Mouse (Mus musculus) midbrain, embryonic 14.5 days (tissue): Measurements from ENCODE around the gene Klhl41. TPM values are rescaled to one million over a fixed set of nuclear protein-coding genes. Genes with fewer than 3 reads are reported as not detected.

Experiments
- ATAC-seq: fragments of 200-750 bp; cut with Nextera tagmentation; 2 replicates; pipeline ENCODE4 v1.8.0; 2017; ENCODE audit warnings: moderate number of reproducible peaks, moderate library complexity; ENCODE audit not compliant: low FRiP score, low TSS enrichment
- DNase-seq: peaks from one replicate; pipeline ENCODE4 v3.0.0-alpha.2; 2015
- H3K27ac ChIP-seq: fragments of 300-500 bp; sonication (generic); replicated peaks from 2 replicates; pipeline ENCODE4 v1.5.1; 2014; ENCODE audit warnings: mild to moderate bottlenecking, low read depth, low read length, moderate library complexity
- H3K27me3 ChIP-seq: fragments of 300-500 bp; sonication (generic); 2 replicates; pipeline ENCODE4 v1.6.1; 2014; ENCODE audit warnings: low read length, control low read depth, mixed read lengths; ENCODE audit not compliant: control insufficient read depth, insufficient read depth
- H3K36me3 ChIP-seq: fragments of 300-500 bp; sonication (generic); 2 replicates; pipeline ENCODE4 v1.6.1; 2014; ENCODE audit warnings: low read length, control low read depth; ENCODE audit not compliant: control insufficient read depth, insufficient read depth
- H3K4me1 ChIP-seq: fragments of 300-500 bp; sonication (generic); 2 replicates; pipeline ENCODE4 v1.6.1; 2014; ENCODE audit warnings: mild to moderate bottlenecking, antibody characterized with exemption, low read length, control low read depth; ENCODE audit not compliant: control insufficient read depth, insufficient read depth
- H3K4me2 ChIP-seq: fragments of 300-500 bp; sonication (generic); 2 replicates; pipeline ENCODE4 v1.6.1; 2014; ENCODE audit warnings: mild to moderate bottlenecking, low read length, moderate library complexity
- H3K4me3 ChIP-seq: fragments of 300-500 bp; sonication (generic); replicated peaks from 2 replicates; pipeline ENCODE4 v1.5.1; 2014; ENCODE audit warnings: low read depth, low read length
- H3K9ac ChIP-seq: fragments of 300-500 bp; sonication (generic); replicated peaks from 2 replicates; pipeline ENCODE4 v1.6.1; 2014; ENCODE audit warnings: mild to moderate bottlenecking, low read length, moderate library complexity
- H3K9me3 ChIP-seq: fragments of 300-500 bp; sonication (generic); 2 replicates; pipeline ENCODE4 v1.6.1; 2016; ENCODE audit warnings: low read length, control low read depth, mixed read lengths; ENCODE audit not compliant: control insufficient read depth
- WGBS: fragments of 180-500 bp; shearing (Covaris S2); extraction: QIAGEN DNeasy Blood & Tissue Kit; methylation state at CpG from one replicate; pipeline ENCODE4 v1.1.7; 2014; 5-methylcytosine and 5-hydroxymethylcytosine counted together
- polyA plus RNA-seq: library from polyadenylated mRNA; unstranded; fragments of >200 nt; fragmentation: Nextera tagmentation; extraction: Ambion mirVana; gene quantifications from 2 replicates; pipeline ENCODE4 v1.2.1, GENCODE M21; 2014

Gene Klhl41
- polyA plus RNA-seq, 1 experiment from 2014 or later: 0.21 TPM

DNA sequence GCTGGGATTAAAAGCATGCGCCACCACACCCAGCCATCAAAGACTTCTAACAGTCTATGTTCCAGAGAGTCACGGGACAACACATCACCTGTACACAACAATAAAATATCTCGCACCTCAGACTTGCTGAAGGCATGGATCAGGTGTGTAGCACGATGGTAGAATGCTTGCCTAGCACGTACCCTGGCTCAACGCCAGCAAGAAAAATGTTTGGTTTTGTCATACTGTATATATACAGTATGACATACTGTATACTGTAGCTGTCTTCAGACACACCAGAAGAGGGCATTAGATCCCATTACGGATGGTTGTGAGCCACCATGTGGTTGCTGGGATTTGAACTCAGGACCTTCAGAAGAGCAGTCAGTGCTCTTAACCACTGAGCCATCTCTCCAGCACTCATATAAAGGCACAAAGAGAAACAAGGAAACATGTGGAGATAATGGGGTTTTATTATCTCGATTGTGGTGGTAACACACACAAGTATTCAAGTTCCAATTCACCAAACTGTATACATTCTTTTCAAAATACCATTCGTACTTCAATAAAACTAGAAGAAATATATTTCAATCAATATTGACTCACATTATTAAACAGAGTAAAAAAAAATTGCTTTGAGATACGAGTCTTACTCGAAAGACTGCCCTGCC is 24.8 kb upstream of the Klhl41 start:
- no peak for ATAC-seq
- no peaks in the 10 kb centered on the region for H3K36me3 ChIP-seq
- no peak overlapping the region for H3K4me3 ChIP-seq
- no peak for DNase-seq
- no peak overlapping the region for H3K27ac ChIP-seq
- H3K4me1 ChIP-seq: 0 out of 2 replicates have a peak, but pooled peaks cover 6% of the 10 kb centered on the region
- H3K9ac ChIP-seq: no peak overlapping the region
- H3K27me3 ChIP-seq: no peaks in the 10 kb centered on the region
- no peaks in the 10 kb centered on the region for H3K9me3 ChIP-seq
- 94% methylated on average over 11 of the region's 11 CpGs for WGBS
- H3K4me2 ChIP-seq: no peak overlapping the region

DNA sequence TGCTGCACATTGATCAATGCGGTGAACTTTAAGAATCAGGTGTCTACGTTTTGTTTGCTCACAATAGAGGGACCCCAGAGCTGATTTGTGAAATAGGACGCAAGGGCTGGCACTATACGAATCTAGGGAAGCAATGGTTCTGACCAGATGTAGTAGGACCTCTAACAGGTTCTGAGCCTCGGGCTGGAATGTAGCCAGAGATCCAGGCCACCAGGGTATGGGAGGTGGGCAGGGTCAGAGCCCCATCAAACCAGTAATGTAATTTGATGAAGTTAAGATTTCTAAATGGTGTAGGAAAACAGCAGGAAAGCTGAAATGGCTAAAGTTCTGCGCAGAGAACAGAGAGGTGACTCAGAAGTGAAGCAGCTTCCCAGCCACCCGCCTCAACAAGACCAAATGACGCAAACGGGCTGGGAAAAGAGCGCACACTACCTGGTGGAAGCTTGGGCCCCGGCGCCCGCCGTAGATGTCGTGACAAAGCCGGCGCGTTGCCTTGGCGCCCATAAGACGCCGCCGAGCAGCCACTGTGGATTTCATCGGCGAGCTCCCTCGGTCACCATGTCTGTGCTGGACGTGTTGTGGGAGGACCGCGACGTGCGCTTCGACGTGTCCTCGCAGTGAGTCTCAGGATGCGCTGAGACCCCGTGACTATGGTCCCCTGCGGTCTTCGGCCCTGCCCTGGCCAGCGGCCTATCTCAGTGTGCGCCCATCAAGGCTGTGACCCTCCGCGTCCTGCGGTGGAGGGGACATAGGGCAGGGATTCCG is 23.0 kb upstream of the Klhl41 start, which contains the start of gene Bbs5:
Bbs5 (plus strand) TSS at position 446 of the 765 bp plus-strand sequence.
- no peaks in the 10 kb centered on the region for H3K9me3 ChIP-seq
- H3K4me3 ChIP-seq: peak within 1 kb of the TSS; percentile 72
- peak within 1 kb of the TSS; percentile 14; the same call in 1 of the 2 replicates for H3K27ac ChIP-seq
- 0 out of 2 replicates have a peak, but pooled peaks cover 6% of the 10 kb centered on the region for H3K4me1 ChIP-seq
- peak within 1 kb of the TSS; percentile 66 for H3K9ac ChIP-seq
- peak within 1 kb of the TSS; percentile 67 for H3K4me2 ChIP-seq
- DNase-seq (peak; percentile 96), ATAC-seq (peak; percentile 95)
- no peaks in the 10 kb centered on the region for H3K36me3 ChIP-seq
- H3K27me3 ChIP-seq: no peaks in the 10 kb centered on the region
- 4% methylated on average over 43 of the region's 43 CpGs for WGBS

DNA sequence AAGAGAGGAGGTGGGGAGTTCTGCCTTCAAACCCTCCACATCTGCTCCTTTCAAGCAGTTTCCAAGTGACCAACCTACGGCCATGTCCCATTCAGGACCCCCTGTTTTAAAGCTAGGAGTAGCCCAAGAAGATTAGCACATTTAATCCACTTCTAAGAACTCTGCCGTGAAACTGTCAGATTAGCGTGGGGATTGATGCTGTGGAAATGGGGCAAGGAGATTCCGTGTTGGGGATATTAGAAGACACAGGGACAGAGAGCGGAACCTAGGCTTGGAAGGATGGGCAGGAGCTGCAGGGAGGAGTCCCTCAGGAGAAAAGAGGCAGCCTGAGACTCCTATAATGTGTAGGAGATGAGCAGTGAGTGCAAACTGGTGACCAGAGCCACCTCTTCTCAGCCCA is 20.2 kb upstream of the Klhl41 start:
- Histone ChIP-seq H3K9me3 (no peaks in the 10 kb centered on the region), H3K27ac (no peak overlapping the region), H3K4me2 (no peak overlapping the region), H3K27me3 (no peaks in the 10 kb centered on the region), H3K9ac (no peak overlapping the region), H3K4me1 (0 out of 2 replicates have a peak, but pooled peaks cover 6% of the 10 kb centered on the region), H3K36me3 (peaks cover 12% of the 10 kb centered on the region), H3K4me3 (no peak overlapping the region)
- WGBS: 49% methylated on average over 5 of the region's 5 CpGs
- DNase-seq: no peak
- no peak for ATAC-seq

DNA sequence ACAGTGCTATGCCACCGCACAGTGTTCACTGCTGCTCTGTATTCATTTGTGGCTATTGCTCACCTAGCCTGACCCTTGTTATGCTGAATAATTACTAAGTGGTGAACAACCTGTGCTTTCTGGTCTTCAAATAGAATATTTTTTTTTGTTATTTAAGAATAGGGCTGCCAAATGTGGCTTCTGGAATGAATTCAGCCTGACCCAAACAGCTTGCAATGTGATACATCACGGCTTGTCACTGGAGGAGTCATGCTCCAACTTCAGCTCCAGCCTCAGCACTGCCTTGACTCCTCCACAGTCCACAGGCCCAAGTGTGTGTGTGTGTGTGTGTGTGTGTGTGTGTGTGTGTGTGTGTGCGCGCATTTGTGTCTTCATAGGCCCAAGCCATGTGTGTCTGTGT is 10.6 kb upstream of the Klhl41 start:
- Histone ChIP-seq H3K4me1 (no peaks in the 10 kb centered on the region), H3K4me2 (no peak overlapping the region), H3K9ac (no peak overlapping the region), H3K4me3 (no peak overlapping the region), H3K36me3 (peaks cover 68% of the 10 kb centered on the region), H3K27ac (no peak overlapping the region), H3K27me3 (no peaks in the 10 kb centered on the region), H3K9me3 (no peaks in the 10 kb centered on the region)
- ATAC-seq (no peak), DNase-seq (no peak)
- 96% methylated on average over 4 of the region's 4 CpGs for WGBS

DNA sequence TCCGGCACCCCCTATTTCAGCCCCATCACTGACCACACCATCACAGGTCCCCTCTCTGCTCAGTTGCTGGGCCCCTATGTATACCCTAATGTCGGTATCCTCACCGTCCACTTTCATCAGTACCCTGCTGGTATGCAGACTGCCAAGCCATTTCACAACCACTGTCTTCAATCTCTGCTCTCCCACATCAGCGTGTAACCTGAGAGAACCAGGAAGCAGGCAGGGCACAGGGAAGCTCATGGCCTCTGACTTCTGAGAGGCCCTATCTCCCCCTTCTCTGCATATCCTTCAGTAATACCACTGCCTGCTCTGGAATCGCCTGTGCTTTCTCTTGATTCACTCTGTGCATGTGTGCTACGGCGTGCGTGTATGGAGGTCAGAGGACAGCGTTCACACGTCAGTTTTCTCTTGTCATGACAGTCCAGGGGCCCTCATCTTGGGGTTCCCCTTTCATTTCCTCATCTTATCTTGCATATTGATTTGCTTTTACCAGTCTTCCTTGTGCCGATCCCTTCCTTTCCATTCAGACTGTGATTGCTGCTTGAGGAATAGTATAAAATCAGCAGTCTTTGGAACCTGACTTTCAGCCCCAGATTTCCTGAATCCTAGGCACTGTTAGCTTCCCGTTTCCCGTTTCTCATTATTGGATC is 6.0 kb upstream of the Klhl41 start:
- ATAC-seq: no peak
- Histone ChIP-seq H3K4me1 (no peaks in the 10 kb centered on the region), H3K36me3 (peaks cover 51% of the 10 kb centered on the region), H3K9ac (no peak overlapping the region), H3K4me2 (no peak overlapping the region), H3K4me3 (no peak overlapping the region), H3K9me3 (no peaks in the 10 kb centered on the region), H3K27ac (no peak overlapping the region), H3K27me3 (no peaks in the 10 kb centered on the region)
- 92% methylated on average over 13 of the region's 13 CpGs for WGBS
- DNase-seq: no peak

DNA sequence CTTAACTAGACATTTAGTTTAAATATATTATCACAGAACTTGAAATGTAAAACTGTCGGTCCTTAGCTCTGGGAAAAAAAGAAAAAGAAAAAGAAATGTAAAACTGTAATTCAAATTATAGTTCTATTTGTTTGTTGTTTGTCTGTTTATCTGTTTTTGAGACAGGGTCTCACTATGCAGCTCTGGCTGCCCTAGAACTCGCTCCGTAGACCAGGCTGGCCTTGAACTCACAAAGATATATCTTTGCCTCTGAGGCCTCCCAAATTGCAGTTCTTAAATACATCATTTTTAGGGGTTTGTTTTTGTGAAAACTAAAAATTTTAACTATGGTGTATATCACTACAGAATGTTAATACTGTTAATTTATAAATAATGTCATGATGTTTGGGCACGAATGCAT is 2.3 kb upstream of the Klhl41 start:
- ATAC-seq (no peak), DNase-seq (no peak)
- Histone ChIP-seq H3K4me1 (no peaks in the 10 kb centered on the region), H3K36me3 (peaks cover 34% of the 10 kb centered on the region), H3K4me3 (no peak overlapping the region), H3K4me2 (no peak overlapping the region), H3K9me3 (no peaks in the 10 kb centered on the region), H3K9ac (no peak overlapping the region), H3K27me3 (no peaks in the 10 kb centered on the region), H3K27ac (no peak overlapping the region)
- WGBS: 94% methylated on average over 4 of the region's 4 CpGs

DNA sequence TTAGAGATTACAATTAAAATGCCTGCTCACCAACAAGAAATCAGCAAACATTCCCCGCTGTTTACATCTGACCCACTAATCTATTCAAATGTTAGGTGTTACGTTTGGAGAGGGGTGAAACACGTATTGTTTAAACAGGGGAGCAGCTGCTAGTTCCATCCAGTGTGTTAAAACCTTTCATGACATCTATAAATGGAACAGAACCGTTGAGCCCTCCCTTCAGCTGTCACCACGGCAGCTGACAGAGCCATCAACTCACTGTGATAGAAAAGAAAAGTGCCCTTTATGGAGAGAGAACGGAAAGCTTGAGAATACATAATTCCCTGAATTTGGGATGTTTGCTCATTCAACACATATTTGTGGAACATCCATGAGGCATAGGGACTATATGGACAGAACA is 1.5 kb upstream of the Klhl41 start:
- DNase-seq: no peak
- Histone ChIP-seq H3K9ac (no peak overlapping the region), H3K27me3 (no peaks in the 10 kb centered on the region), H3K4me3 (no peak overlapping the region), H3K36me3 (peaks cover 26% of the 10 kb centered on the region), H3K27ac (no peak overlapping the region), H3K9me3 (no peaks in the 10 kb centered on the region), H3K4me2 (no peak overlapping the region), H3K4me1 (no peaks in the 10 kb centered on the region)
- ATAC-seq: no peak
- WGBS: 54% methylated on average over 6 of the region's 6 CpGs

DNA sequence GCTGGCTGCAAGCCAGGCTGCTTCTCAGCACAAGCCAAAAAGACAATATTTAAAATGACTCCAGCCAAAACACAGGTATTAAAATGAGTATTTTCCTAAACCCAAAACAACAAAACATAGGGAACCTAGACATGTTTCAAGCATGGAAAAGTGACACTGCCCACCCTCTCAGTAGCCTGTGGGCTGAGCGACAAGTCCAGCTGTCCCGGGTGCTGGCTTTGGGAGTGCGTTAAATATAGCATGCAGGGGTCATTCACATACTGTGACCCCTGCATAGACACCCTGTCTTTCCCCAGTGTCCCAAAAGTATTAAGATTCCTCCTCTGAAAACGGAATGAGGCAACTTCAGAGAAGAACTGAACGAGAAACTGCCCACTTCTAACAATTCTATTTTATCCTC is 3.8 kb downstream of the Klhl41 start:
- no peak for DNase-seq
- Histone ChIP-seq H3K27me3 (no peaks in the 10 kb centered on the region), H3K27ac (no peak overlapping the region), H3K9me3 (no peaks in the 10 kb centered on the region), H3K4me3 (no peak overlapping the region), H3K4me2 (no peak overlapping the region), H3K36me3 (no peaks in the 10 kb centered on the region; the same call in none of the 2 replicates), H3K9ac (no peak overlapping the region), H3K4me1 (no peaks in the 10 kb centered on the region)
- WGBS: 78% methylated on average over 5 of the region's 5 CpGs
- no peak for ATAC-seq
